Mouse (Mus musculus) midbrain, embryonic 10.5 days (tissue): ENCODE results near the gene Spg7. TPM values are rescaled to one million over a fixed set of nuclear protein-coding genes. Genes with fewer than 3 reads are reported as not detected.

Experiments used
- microRNA-seq: library from miRNA; unstranded; fragments of <30 nt; microRNA quantifications from one replicate; pipeline ENCODE4, GENCODE M21; 2017
- polyA plus RNA-seq: library from polyadenylated mRNA; unstranded; fragments of >200 nt; fragmentation: Nextera tagmentation; extraction: Ambion mirVana; gene quantifications from 2 replicates; pipeline ENCODE4 v1.2.1, GENCODE M21; 2016

The Spg7 gene
- polyA plus RNA-seq, 1 experiment from 2014 or later, result 50.9 TPM

Small RNAs within 50 kb of the gene (microRNA-seq; reads per million reads assigned to microRNA genes)
- gene Mir7079, result 1.5 reads per million
- 0.90 reads per million for gene Mir7080

Other genes with a start within 250 kb of the Spg7 start
- gene Cdh15, start 215.0 kb upstream of the Spg7 start, polyA plus RNA-seq, result 0.51 and 0.54 TPM in 2 replicates
- gene Ankrd11, start 20.7 kb upstream of the Spg7 start, polyA plus RNA-seq, result 29.5 TPM in 2 replicates
- gene Rpl13, start 39.4 kb downstream of the Spg7 start, polyA plus RNA-seq, result 1,200 and 1,392 TPM in 2 replicates
- 0.32 and 0.39 TPM in 2 replicates for gene Cpne7, start 54.4 kb downstream of the Spg7 start, polyA plus RNA-seq
- gene Sult5a1, start 95.4 kb downstream of the Spg7 start, polyA plus RNA-seq, result 3.6 and 3.8 TPM in 2 replicates
- 4.3 and 5.7 TPM in 2 replicates for gene Dpep1, start 123.3 kb downstream of the Spg7 start, polyA plus RNA-seq
- gene Chmp1a, start 149.8 kb downstream of the Spg7 start, polyA plus RNA-seq, result 139 and 156 TPM in 2 replicates
- gene Spata33, start 149.9 kb downstream of the Spg7 start, polyA plus RNA-seq, result 6.1 TPM in 2 replicates
- gene Cdk10, start 161.9 kb downstream of the Spg7 start, polyA plus RNA-seq, result 41.4 and 42.0 TPM in 2 replicates
- 1.3 and 2.4 TPM in 2 replicates for gene Spata2l, start 173.3 kb downstream of the Spg7 start, polyA plus RNA-seq
- gene Zfp276, start 191.3 kb downstream of the Spg7 start, polyA plus RNA-seq, result 23.2 and 27.2 TPM in 2 replicates
- 24.0 and 27.1 TPM in 2 replicates for gene Vps9d1, start 191.4 kb downstream of the Spg7 start, polyA plus RNA-seq